Mouse (Mus musculus) heart, postnatal 0 days (tissue): ENCODE measurements around the gene Tmtc1. TPM values are rescaled to one million over a fixed set of nuclear protein-coding genes. Genes with fewer than 3 reads are reported as not detected.

Experiments used
- ATAC-seq: fragments of 200-750 bp; cut with Nextera tagmentation; 2 replicates; pipeline ENCODE4 v1.8.0; 2017; ENCODE audit warnings: low read depth, moderate number of reproducible peaks, moderate library complexity; ENCODE audit not compliant: insufficient read depth
- DNase-seq: peaks from one replicate; pipeline ENCODE4 v3.0.0-alpha.2; 2016; ENCODE audit warnings: low spot score
- H3K27ac ChIP-seq: fragments of 300-500 bp; sonication (generic); 2 replicates; pipeline ENCODE4 v1.5.1; 2014; ENCODE audit warnings: low read depth, mild to moderate bottlenecking
- H3K27me3 ChIP-seq: fragments of 300-500 bp; sonication (generic); 2 replicates; pipeline ENCODE4 v1.6.1; 2014; ENCODE audit warnings: low read length, mixed read lengths; ENCODE audit not compliant: control insufficient read depth, insufficient read depth
- H3K36me3 ChIP-seq: fragments of 300-500 bp; sonication (generic); replicated peaks from 2 replicates; pipeline ENCODE4 v1.6.1; 2014; ENCODE audit warnings: low read length, mixed read lengths; ENCODE audit not compliant: control insufficient read depth, insufficient read depth
- H3K4me1 ChIP-seq: fragments of 300-500 bp; sonication (generic); 2 replicates; pipeline ENCODE4 v1.6.1; 2014; ENCODE audit warnings: antibody characterized with exemption; ENCODE audit not compliant: control insufficient read depth, insufficient read depth
- H3K4me2 ChIP-seq: fragments of 300-500 bp; sonication (generic); 2 replicates; pipeline ENCODE4 v1.6.1; 2014; ENCODE audit warnings: low read depth, mild to moderate bottlenecking, low read length, moderate library complexity
- H3K4me3 ChIP-seq: fragments of 300-500 bp; sonication (generic); 2 replicates; pipeline ENCODE4 v1.5.1; 2014; ENCODE audit warnings: low read depth, low read length
- H3K9ac ChIP-seq: fragments of 300-500 bp; sonication (generic); replicated peaks from 2 replicates; pipeline ENCODE4 v1.6.1; 2014; ENCODE audit warnings: low read depth, low read length, mixed read lengths
- H3K9me3 ChIP-seq: fragments of 300-500 bp; sonication (generic); replicated peaks from 2 replicates; pipeline ENCODE4 v1.6.1; 2016; ENCODE audit warnings: low read length; ENCODE audit not compliant: control insufficient read depth
- CTCF ChIP-seq: IDR thresholded peaks from 2 replicates; pipeline ENCODE4 v1.5.1; 2016; ENCODE audit warnings: antibody characterized with exemption, control low read depth, low read depth
- EP300 ChIP-seq: IDR thresholded peaks from 2 replicates; pipeline ENCODE4 v1.6.1; 2016; ENCODE audit warnings: antibody characterized with exemption, low read depth
- WGBS: fragments of 180-500 bp; shearing (Covaris S2); extraction: QIAGEN DNeasy Blood & Tissue Kit; methylation state at CpG from one replicate; pipeline ENCODE4 v1.1.7; 2014; 5-methylcytosine and 5-hydroxymethylcytosine counted together
- polyA plus RNA-seq: library from polyadenylated mRNA; unstranded; fragments of >200 nt; fragmentation: Nextera tagmentation; extraction: Ambion mirVana; gene quantifications from 2 replicates; pipeline ENCODE4 v1.2.1, GENCODE M21; 2015
- total RNA-seq: library from RNA; depleted of rRNA; stranded (reverse); fragments of >200 nt; gene quantifications from 2 replicates; pipeline ENCODE4 v1.2.3, GENCODE M21; 2014; ENCODE audit warnings: low replicate concordance

The Tmtc1 gene
- total and polyA plus RNA-seq, 2 experiments from 2014 or later: 2.5 to 28.9 TPM

DNA sequence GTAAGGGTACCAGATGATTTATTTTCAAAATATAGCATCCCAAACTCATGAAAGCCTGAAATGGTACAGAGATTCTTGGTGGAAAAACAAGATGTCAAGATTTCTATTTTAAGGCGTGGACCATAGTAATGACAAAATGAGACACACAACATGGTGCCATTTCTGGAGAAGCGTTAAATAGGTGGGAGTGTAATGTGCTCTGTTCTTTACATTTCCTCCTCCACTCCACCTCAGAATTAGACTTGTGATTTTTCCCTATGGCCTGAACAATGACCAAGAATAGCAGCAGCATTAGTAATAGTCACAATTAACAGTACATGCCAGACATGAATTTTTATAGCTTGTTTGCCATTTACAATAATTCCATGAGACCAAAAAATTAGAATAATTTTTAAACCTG lies 102.0 kb downstream of the Tmtc1 start:
- WGBS: 80% methylated on average over 2 of the region's 2 CpGs

DNA sequence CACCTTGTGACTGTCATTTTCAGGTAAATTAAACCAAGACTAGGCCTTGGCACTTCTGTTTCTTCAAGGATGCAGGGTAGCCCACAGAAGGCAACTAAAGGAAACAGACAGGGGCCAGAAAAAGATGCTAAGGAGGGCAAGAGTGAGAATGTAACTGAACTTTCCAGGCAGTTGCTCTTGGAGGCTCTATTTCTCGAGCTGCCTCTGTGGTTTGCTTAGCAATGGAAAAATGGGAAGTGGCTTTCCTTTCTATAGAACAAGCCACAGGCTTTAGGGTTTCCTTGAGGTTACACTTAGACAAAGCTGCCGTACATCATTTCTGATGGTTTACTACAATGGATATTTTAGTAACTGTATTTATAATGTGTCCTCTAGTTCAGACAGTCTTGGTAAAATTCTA lies 102.4 kb downstream of the Tmtc1 start:
- no peak for DNase-seq
- TF ChIP-seq EP300: no peak
- TF ChIP-seq CTCF: no peak
- H3K9ac ChIP-seq: no peak overlapping the region
- no peaks in the 10 kb centered on the region for H3K4me1 ChIP-seq
- H3K9me3 ChIP-seq: no peaks in the 10 kb centered on the region
- H3K4me3 ChIP-seq: no peak overlapping the region
- no peak for ATAC-seq
- H3K4me2 ChIP-seq: no peak overlapping the region
- no peaks in the 10 kb centered on the region for H3K36me3 ChIP-seq
- H3K27ac ChIP-seq: no peak overlapping the region
- WGBS: 73% methylated on average over 2 of the region's 2 CpGs
- H3K27me3 ChIP-seq: no peaks in the 10 kb centered on the region

More for the DNA sequence above, 102.0 kb downstream of the Tmtc1 start:
- H3K9ac ChIP-seq: no peak overlapping the region
- no peak for DNase-seq
- no peak for TF ChIP-seq EP300
- no peak for TF ChIP-seq CTCF
- no peaks in the 10 kb centered on the region for H3K9me3 ChIP-seq
- no peak overlapping the region for H3K27ac ChIP-seq
- no peaks in the 10 kb centered on the region for H3K36me3 ChIP-seq
- no peak overlapping the region for H3K4me2 ChIP-seq
- ATAC-seq: no peak
- H3K27me3 ChIP-seq: no peaks in the 10 kb centered on the region
- H3K4me3 ChIP-seq: no peak overlapping the region
- no peaks in the 10 kb centered on the region for H3K4me1 ChIP-seq

DNA sequence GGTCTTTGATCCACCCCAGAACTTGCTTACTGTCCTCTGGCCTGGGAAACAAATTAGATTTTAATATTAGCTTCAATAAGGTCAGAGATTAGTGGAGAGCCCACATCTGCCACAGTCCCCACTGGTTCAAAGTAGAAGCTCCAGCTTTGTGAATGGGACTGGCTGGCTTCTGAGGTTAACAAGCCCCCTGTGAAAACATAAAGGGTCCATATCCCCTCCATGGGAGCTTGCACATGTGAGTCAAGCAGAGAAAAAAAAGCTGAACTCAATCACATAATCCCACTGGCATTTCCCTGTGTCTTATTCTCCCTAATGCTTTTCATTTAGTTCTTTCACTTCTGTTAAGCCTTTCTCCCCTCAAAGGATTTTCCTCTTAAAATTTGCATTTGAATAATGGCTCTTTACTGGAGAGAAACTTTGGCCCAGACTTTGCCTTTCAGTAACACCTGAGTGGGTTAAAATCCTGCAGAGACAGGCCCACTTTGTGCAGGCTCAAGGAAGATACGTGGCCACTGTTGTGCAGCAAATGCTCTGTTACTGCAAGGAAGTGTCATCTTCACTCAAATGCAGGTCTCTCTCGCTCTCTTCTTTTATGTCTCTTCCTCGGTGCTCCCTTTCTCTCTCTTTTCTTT lies 105.7 kb downstream of the Tmtc1 start:
- 70% methylated on average over 3 of the region's 3 CpGs for WGBS
- Histone ChIP-seq H3K4me3 (no peak overlapping the region), H3K27ac (no peak overlapping the region), H3K27me3 (no peaks in the 10 kb centered on the region), H3K9me3 (no peaks in the 10 kb centered on the region), H3K4me1 (no peaks in the 10 kb centered on the region), H3K9ac (no peak overlapping the region), H3K36me3 (peaks cover 10% of the 10 kb centered on the region; the same call in 1 of the 2 replicates), H3K4me2 (no peak overlapping the region)
- TF ChIP-seq CTCF (no peak), EP300 (no peak)
- DNase-seq: no peak
- no peak for ATAC-seq

DNA sequence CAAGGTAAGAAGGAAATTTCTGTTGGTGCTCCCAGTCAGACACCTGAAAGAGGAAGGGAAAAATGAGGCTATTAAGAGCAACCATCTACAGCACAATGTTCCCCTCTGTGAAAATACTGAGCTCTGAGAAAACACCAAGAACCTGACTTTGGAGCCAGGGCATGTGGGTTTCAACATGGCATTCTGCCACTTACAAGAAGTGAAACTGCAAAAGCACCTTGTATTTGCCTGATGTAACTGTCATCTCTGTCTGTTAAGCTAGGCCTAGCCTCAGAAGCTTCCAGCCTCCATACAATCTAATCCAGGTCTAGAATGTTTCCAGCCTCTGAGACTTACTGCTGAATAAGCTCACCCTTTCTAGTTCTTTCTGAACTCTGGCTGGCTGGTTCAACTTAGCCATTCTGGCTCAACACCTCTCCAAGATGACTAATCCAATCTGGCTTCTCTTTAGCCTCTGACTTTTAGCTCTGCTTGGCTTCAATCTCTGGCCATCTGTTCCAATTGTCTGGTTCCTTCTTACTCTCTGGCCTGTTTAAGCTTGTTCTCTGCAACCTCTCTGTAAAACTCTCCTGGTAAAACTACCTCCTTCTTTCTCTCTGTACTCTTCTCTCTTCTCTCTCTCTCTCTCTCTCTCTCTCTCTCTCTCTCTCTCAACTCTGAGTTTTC lies 107.8 kb downstream of the Tmtc1 start:
- Histone ChIP-seq H3K9me3 (no peaks in the 10 kb centered on the region), H3K27ac (no peak overlapping the region), H3K36me3 (peaks cover 16% of the 10 kb centered on the region; the same call in 1 of the 2 replicates), H3K27me3 (no peaks in the 10 kb centered on the region), H3K4me2 (no peak overlapping the region), H3K4me1 (no peaks in the 10 kb centered on the region), H3K9ac (no peak overlapping the region), H3K4me3 (no peak overlapping the region)
- no peak for TF ChIP-seq CTCF
- no peak for TF ChIP-seq EP300
- ATAC-seq (no peak), DNase-seq (no peak)

DNA sequence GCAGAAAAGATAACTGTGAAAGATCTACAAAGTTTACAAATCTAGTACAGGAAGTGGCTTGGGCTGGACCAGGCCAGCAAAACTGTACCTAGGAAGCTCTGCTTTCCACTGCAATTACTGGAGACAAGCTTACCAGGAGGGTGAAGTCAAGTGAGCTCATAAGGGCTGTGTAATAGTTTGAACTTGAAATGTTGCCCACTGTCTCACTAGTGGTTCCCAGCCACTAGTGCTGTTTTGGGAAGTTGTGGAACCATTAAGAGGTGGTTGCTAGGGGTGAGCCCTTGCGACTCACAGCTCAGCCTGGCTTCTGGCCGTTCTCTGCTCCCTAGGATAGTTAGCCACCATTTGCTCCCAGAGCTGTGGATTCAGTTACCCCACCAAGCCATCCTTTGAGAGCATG lies 112.3 kb downstream of the Tmtc1 start:
- no peak overlapping the region for H3K4me2 ChIP-seq
- no peaks in the 10 kb centered on the region for H3K27me3 ChIP-seq
- DNase-seq (no peak), ATAC-seq (no peak)
- H3K9ac ChIP-seq: no peak overlapping the region
- H3K9me3 ChIP-seq: no peaks in the 10 kb centered on the region
- no peak overlapping the region for H3K27ac ChIP-seq
- H3K4me3 ChIP-seq: no peak overlapping the region
- TF ChIP-seq CTCF (no peak), EP300 (no peak)
- no peaks in the 10 kb centered on the region for H3K4me1 ChIP-seq
- peaks cover 20% of the 10 kb centered on the region; the same call in 1 of the 2 replicates for H3K36me3 ChIP-seq
- WGBS: 67% methylated on average over 2 of the region's 2 CpGs
